Comparison of ENCODE assay signal across 24 mouse cellular contexts in genomic region chr7:127263526-127263925, GRCm38 (mm10).
"Had no signal": no experiment of that assay in that cellular context is flagged by ENCODE, and none has a peak within 500 bp of the region (broad histone marks: within the 10 kb centered on the region; RNA-seq: fewer than 3 reads in every experiment).

No protein-coding gene starts in this region.

- H3K9me3 ChIP-seq: heart, embryonic 13.5 days; heart, embryonic 15.5 days; hindbrain, embryonic 15.5 days; limb, embryonic 10.5 days; liver, embryonic 13.5 days had no signal

- H3K27ac ChIP-seq: heart, adult 2 months; heart, embryonic 13.5 days; heart, embryonic 15.5 days; hindbrain, embryonic 13.5 days; hindbrain, embryonic 15.5 days; hindbrain, postnatal 0 days; layer of hippocampus, adult 2 months; left cerebral cortex, adult 2 months; limb, embryonic 10.5 days; limb, embryonic 12.5 days had no signal

- ATAC-seq: hindbrain, postnatal 0 days had no signal

- H3K4me3 ChIP-seq: heart, adult 2 months; heart, embryonic 13.5 days; heart, embryonic 15.5 days; hindbrain, embryonic 13.5 days; hindbrain, embryonic 15.5 days; layer of hippocampus, adult 2 months; left cerebral cortex, adult 2 months; limb, embryonic 10.5 days; limb, embryonic 12.5 days; liver, embryonic 13.5 days had no signal

- DNase-seq: gastrocnemius, postnatal 14 days; gastrocnemius, postnatal 36 days; heart, adult 11 months; heart, adult 2 months; heart, postnatal 14 days; heart, postnatal 36 days; kidney, adult 11 months; kidney, adult 2 months; kidney, postnatal 10 days; kidney, postnatal 25 days; kidney, postnatal 4 days; liver; liver, embryonic 13.5 days had no signal

- H3K4me2 ChIP-seq: heart, embryonic 11.5 days; heart, embryonic 13.5 days; heart, embryonic 15.5 days; hindbrain, embryonic 13.5 days; hindbrain, embryonic 15.5 days; limb, embryonic 12.5 days; liver, embryonic 11.5 days had no signal

- H3K9ac ChIP-seq: heart, embryonic 13.5 days; heart, embryonic 15.5 days; hindbrain, embryonic 13.5 days; hindbrain, embryonic 15.5 days; limb, embryonic 12.5 days had no signal

- H3K27me3 ChIP-seq: heart, embryonic 13.5 days; heart, embryonic 15.5 days; hindbrain, embryonic 13.5 days; hindbrain, embryonic 15.5 days; limb, embryonic 12.5 days; liver, embryonic 13.5 days had no signal
